Mouse (Mus musculus) CH12.LX (cell line): Measurements from ENCODE around the gene Akap12. TPM values are rescaled to one million over a fixed set of nuclear protein-coding genes. Genes with fewer than 3 reads are reported as not detected.

Source experiments
- DNase-seq: peaks from one replicate; pipeline ENCODE4 v3.0.0-alpha.2; 2013; ENCODE audit errors: extremely low read depth
- H3K27ac ChIP-seq: 2 replicates; pipeline ENCODE4 v1.5.1; 2012; ENCODE audit warnings: low read depth, mild to moderate bottlenecking, control low read depth, moderate library complexity; ENCODE audit not compliant: insufficient read depth
- H3K27me3 ChIP-seq: replicated peaks from 2 replicates; pipeline ENCODE3; 2012; ENCODE audit warnings: inconsistent platforms
- H3K36me3 ChIP-seq, 2 experiments: replicated peaks in 1 of 2; 2 replicates each; pipeline versions ENCODE3 to v1.6.1; 2012; ENCODE audit warnings: inconsistent platforms in 1 of 2, low read length in 1 of 2, mild to moderate bottlenecking in 1 of 2, mixed read lengths in 1 of 2, moderate library complexity in 1 of 2; ENCODE audit not compliant: control insufficient read depth in 1 of 2, insufficient read depth in 1 of 2
- H3K4me1 ChIP-seq, 2 experiments: 2 replicates each; pipeline ENCODE4 v1.6.1; 2012; ENCODE audit warnings: inconsistent platforms in 1 of 2, moderate library complexity in 1 of 2; ENCODE audit not compliant: insufficient read depth in 2 of 2, control insufficient read depth in 1 of 2
- H3K4me2 ChIP-seq: 2 replicates; pipeline ENCODE4 v1.6.1; 2012; ENCODE audit warnings: low read depth, mild to moderate bottlenecking, control low read depth; ENCODE audit not compliant: poor library complexity, insufficient read depth, severe bottlenecking
- H3K4me3 ChIP-seq, 3 experiments: fragments of 150-350 bp in 1 of 3; sonication (generic) in 1 of 3; replicated peaks in 1 of 3; 2 replicates each; pipeline versions ENCODE3 to v1.5.1; 2011 to 2012; ENCODE audit warnings: low read depth in 2 of 3, low read length in 2 of 3, mild to moderate bottlenecking in 2 of 3, moderate library complexity in 2 of 3, control low read depth in 1 of 3, improper control_type of control experiment in 1 of 3, inconsistent platforms in 1 of 3, mixed read lengths in 1 of 3; ENCODE audit not compliant: poor library complexity in 1 of 3
- H3K79me2 ChIP-seq: replicated peaks from 2 replicates; pipeline ENCODE4 v1.6.1; 2012; ENCODE audit warnings: mild to moderate bottlenecking, moderate library complexity; ENCODE audit not compliant: control insufficient read depth, poor library complexity, insufficient read depth, severe bottlenecking; ENCODE audit errors: extremely low read depth
- H3K9ac ChIP-seq: 2 replicates; pipeline ENCODE4 v1.6.1; 2012; ENCODE audit warnings: low read depth, mild to moderate bottlenecking, control low read depth, moderate library complexity; ENCODE audit not compliant: insufficient read depth
- H3K9me3 ChIP-seq: replicated peaks from 2 replicates; pipeline ENCODE3; 2012; ENCODE audit warnings: low read length, inconsistent platforms, mixed read lengths
- CHD1 ChIP-seq: IDR thresholded peaks from 2 replicates; pipeline ENCODE4 v1.6.1; 2012; ENCODE audit warnings: low read depth, low read length, improper control_type of control experiment, inconsistent platforms
- ETS1 ChIP-seq: conservative IDR thresholded peaks from 2 replicates; pipeline ENCODE4 v1.6.1; 2012; ENCODE audit warnings: low read depth, mild to moderate bottlenecking, inconsistent platforms, low read length, improper control_type of control experiment, moderate library complexity
- HCFC1 ChIP-seq: IDR thresholded peaks from 2 replicates; pipeline ENCODE4 v1.6.1; 2012; ENCODE audit warnings: low read depth, mild to moderate bottlenecking, inconsistent platforms, low read length, improper control_type of control experiment
- JUND ChIP-seq: conservative IDR thresholded peaks from 2 replicates; pipeline ENCODE4 v1.6.1; 2011; ENCODE audit warnings: low read depth, low read length, improper control_type of control experiment
- MAX ChIP-seq: IDR thresholded peaks from 2 replicates; pipeline ENCODE4 v1.6.1; 2011; ENCODE audit warnings: low read length, improper control_type of control experiment
- MAZ ChIP-seq: IDR thresholded peaks from 2 replicates; pipeline ENCODE4 v1.6.1; 2012; ENCODE audit warnings: low read depth, mild to moderate bottlenecking, inconsistent platforms, low read length, improper control_type of control experiment, moderate library complexity
- MEF2A ChIP-seq: IDR thresholded peaks from 2 replicates; pipeline ENCODE4 v1.6.1; 2014; ENCODE audit warnings: low read depth, mild to moderate bottlenecking, inconsistent platforms, low read length, improper control_type of control experiment, borderline replicate concordance
- MYC ChIP-seq: IDR thresholded peaks from 2 replicates; pipeline ENCODE4 v1.6.1; 2011; ENCODE audit warnings: low read depth, mild to moderate bottlenecking, improper control_type of control experiment, low read length
- SIN3A ChIP-seq: IDR thresholded peaks from 2 replicates; pipeline ENCODE4 v1.6.1; 2012; ENCODE audit warnings: low read length, improper control_type of control experiment, inconsistent platforms
- USF1 ChIP-seq: IDR thresholded peaks from 2 replicates; pipeline ENCODE4 v1.6.1; 2014; ENCODE audit warnings: low read depth, mild to moderate bottlenecking, inconsistent platforms, low read length, improper control_type of control experiment
- USF2 ChIP-seq: conservative IDR thresholded peaks from 2 replicates; pipeline ENCODE4 v1.6.1; 2011; ENCODE audit warnings: low read depth, low read length, improper control_type of control experiment
- dilution Hi-C: fragments of 300-500 bp; cut with MboI; formaldehyde crosslinking; loops from 2 replicates; pipeline ENCODE4 v1.14.3; 2020; ENCODE audit warnings: low sequenced_read_pairs; ENCODE audit not compliant: extremely low pct_unique_long_range_greater_than_20kb, extremely low pct_ligation_motif_present
- in situ Hi-C: fragments of 300-500 bp; cut with MboI; formaldehyde crosslinking; loops from 3 replicates; pipeline ENCODE4 v1.14.3; 2019; ENCODE audit warnings: low sequenced_read_pairs, low pct_ligation_motif_present, low pct_unique_long_range_greater_than_20kb, mixed read lengths
- polyA plus RNA-seq: library from polyadenylated mRNA; unstranded; fragments of >175 nt; gene quantifications from 2 replicates; pipeline ENCODE4 v1.2.1, GENCODE M21; 2012; ENCODE audit warnings: low read depth; ENCODE audit not compliant: insufficient read length
- total RNA-seq, 2 experiments: library from RNA; depleted of rRNA; stranded (reverse); fragments of 300-350 nt in 1 of 2; fragments of >200 nt in 1 of 2; gene quantifications; 2 replicates each; pipeline ENCODE4 v1.2.3; 2012 to 2014

Gene Akap12
- total and polyA plus RNA-seq, 3 experiments: 0.51 to 3.1 (median 1.7) TPM

DNA sequence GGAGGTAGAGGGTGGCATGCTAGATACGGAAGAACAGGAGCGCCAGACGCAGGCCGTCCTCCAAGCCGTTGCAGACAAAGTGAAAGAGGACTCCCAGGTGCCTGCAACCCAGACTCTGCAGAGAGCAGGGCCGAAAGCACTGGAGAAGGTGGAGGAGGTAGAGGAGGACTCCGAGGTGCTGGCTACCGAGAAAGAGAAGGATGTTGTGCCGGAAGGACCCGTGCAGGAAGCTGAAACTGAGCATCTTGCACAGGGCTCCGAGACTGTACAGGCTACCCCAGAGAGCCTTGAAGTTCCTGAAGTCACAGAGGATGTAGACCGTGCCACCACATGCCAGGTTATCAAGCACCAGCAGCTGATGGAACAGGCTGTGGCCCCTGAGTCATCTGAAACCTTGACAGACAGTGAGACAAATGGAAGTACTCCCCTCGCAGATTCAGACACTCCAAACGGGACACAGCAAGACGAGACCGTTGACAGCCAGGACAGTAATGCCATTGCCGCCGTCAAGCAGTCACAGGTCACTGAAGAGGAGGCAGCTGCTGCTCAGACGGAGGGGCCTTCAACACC lies 89.8 kb downstream of the Akap12 start:
- H3K9me3 ChIP-seq: no peaks in the 10 kb centered on the region
- no peaks in the 10 kb centered on the region for H3K4me1 ChIP-seq
- H3K9ac ChIP-seq: no peak overlapping the region
- H3K79me2 ChIP-seq: no peaks in the 10 kb centered on the region
- H3K36me3 ChIP-seq: peaks cover 0 to 9% of the 10 kb centered on the region in 2 experiments
- DNase-seq: no peak
- no peak overlapping the region for H3K4me3 ChIP-seq
- H3K27ac ChIP-seq: no peak overlapping the region
- dilution Hi-C loops: no loop called here
- in situ Hi-C loops: no loop called here
- H3K4me2 ChIP-seq: no peak overlapping the region
- no peaks in the 10 kb centered on the region for H3K27me3 ChIP-seq
- TF ChIP-seq MEF2A (no peak), JUND (no peak), ETS1 (no peak), HCFC1 (no peak), MYC (no peak), CHD1 (no peak), MAZ (no peak)

DNA sequence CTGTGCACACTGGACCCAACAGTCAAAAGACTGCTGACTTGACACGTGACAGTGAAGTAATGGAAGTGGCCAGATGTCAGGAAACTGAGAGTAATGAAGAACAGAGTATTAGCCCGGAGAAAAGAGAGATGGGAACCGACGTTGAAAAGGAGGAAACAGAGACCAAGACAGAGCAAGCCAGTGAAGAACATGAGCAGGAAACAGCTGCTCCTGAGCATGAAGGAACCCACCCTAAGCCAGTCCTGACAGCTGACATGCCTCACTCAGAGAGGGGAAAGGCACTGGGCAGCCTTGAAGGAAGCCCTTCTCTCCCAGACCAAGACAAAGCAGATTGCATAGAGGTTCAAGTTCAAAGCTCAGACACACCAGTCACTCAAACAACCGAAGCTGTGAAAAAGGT lies 90.5 kb downstream of the Akap12 start:
- Histone ChIP-seq H3K9me3 (peaks cover 2% of the 10 kb centered on the region), H3K27me3 (no peaks in the 10 kb centered on the region), H3K79me2 (no peaks in the 10 kb centered on the region), H3K4me1 (no peaks in the 10 kb centered on the region), H3K4me2 (no peak overlapping the region), H3K9ac (no peak overlapping the region), H3K36me3 (peaks cover 0 to 9% of the 10 kb centered on the region in 2 experiments), H3K27ac (no peak overlapping the region), H3K4me3 (no peak overlapping the region)
- TF ChIP-seq USF2: no peak
- DNase-seq: no peak
- in situ Hi-C loops (no loop called here), dilution Hi-C loops (no loop called here)

DNA sequence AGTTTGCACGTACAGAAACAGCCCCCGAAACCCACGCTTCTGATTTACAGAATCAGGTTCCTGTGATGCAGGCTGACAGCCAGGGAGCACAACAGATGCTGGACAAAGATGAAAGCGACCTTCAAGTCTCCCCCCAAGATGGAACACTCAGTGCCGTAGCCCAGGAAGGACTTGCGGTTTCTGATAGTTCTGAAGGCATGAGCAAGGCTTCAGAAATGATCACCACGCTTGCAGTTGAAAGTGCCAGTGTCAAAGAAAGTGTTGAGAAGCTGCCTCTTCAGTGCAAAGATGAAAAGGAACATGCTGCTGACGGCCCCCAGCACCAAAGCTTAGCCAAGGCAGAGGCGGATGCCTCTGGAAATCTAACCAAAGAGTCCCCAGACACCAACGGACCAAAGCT lies 91.3 kb downstream of the Akap12 start:
- TF ChIP-seq USF1: no peak
- TF ChIP-seq SIN3A: no peak
- TF ChIP-seq MAX: no peak
- TF ChIP-seq JUND: no peak
- H3K27ac ChIP-seq: no peak overlapping the region
- DNase-seq: no peak
- dilution Hi-C loops: no loop called here
- peaks cover 0 to 9% of the 10 kb centered on the region in 2 experiments for H3K36me3 ChIP-seq
- H3K79me2 ChIP-seq: no peaks in the 10 kb centered on the region
- H3K9ac ChIP-seq: no peak overlapping the region
- no peak overlapping the region for H3K4me2 ChIP-seq
- H3K27me3 ChIP-seq: no peaks in the 10 kb centered on the region
- no peak overlapping the region for H3K4me3 ChIP-seq
- in situ Hi-C loops: no loop called here
- H3K9me3 ChIP-seq: peaks cover 2% of the 10 kb centered on the region
- H3K4me1 ChIP-seq: no peaks in the 10 kb centered on the region
